Mouse (Mus musculus) hindbrain, embryonic 14.5 days (tissue): ENCODE results near the gene Pklr. TPM values are rescaled to one million over a fixed set of nuclear protein-coding genes. Genes with fewer than 3 reads are reported as not detected.

Experiments used
- ATAC-seq: fragments of 200-750 bp; cut with Nextera tagmentation; 2 replicates; pipeline ENCODE4 v1.8.0; 2017; ENCODE audit warnings: moderate number of reproducible peaks, mild to moderate bottlenecking, moderate TSS enrichment, moderate library complexity; ENCODE audit not compliant: low FRiP score
- DNase-seq: peaks from one replicate; pipeline ENCODE4 v3.0.0-alpha.2; 2015; ENCODE audit warnings: low spot score
- H3K27ac ChIP-seq: fragments of 300-500 bp; sonication (generic); 2 replicates; pipeline ENCODE4 v1.5.1; 2014; ENCODE audit warnings: mild to moderate bottlenecking, moderate library complexity
- H3K27me3 ChIP-seq: fragments of 300-500 bp; sonication (generic); 2 replicates; pipeline ENCODE4 v1.6.1; 2014; ENCODE audit warnings: mild to moderate bottlenecking, low read length, mixed read lengths; ENCODE audit not compliant: control insufficient read depth, insufficient read depth
- H3K36me3 ChIP-seq: fragments of 300-500 bp; sonication (generic); replicated peaks from 2 replicates; pipeline ENCODE4 v1.6.1; 2014; ENCODE audit not compliant: control insufficient read depth, insufficient read depth
- H3K4me1 ChIP-seq: fragments of 300-500 bp; sonication (generic); replicated peaks from 2 replicates; pipeline ENCODE4 v1.6.1; 2014; ENCODE audit warnings: antibody characterized with exemption, low read length, mixed read lengths; ENCODE audit not compliant: control insufficient read depth, insufficient read depth
- H3K4me2 ChIP-seq: fragments of 300-500 bp; sonication (generic); replicated peaks from 2 replicates; pipeline ENCODE4 v1.6.1; 2014; ENCODE audit warnings: mild to moderate bottlenecking, moderate library complexity
- H3K4me3 ChIP-seq: fragments of 300-500 bp; sonication (generic); replicated peaks from 2 replicates; pipeline ENCODE4 v1.5.1; 2014; ENCODE audit warnings: mild to moderate bottlenecking, low read length
- H3K9ac ChIP-seq: fragments of 300-500 bp; sonication (generic); 2 replicates; pipeline ENCODE4 v1.6.1; 2014
- H3K9me3 ChIP-seq: fragments of 300-500 bp; sonication (generic); 2 replicates; pipeline ENCODE4 v1.6.1; 2016; ENCODE audit warnings: low read length; ENCODE audit not compliant: control insufficient read depth
- WGBS: fragments of 180-500 bp; shearing (Covaris S2); extraction: QIAGEN DNeasy Blood & Tissue Kit; methylation state at CpG from one replicate; pipeline ENCODE4 v1.1.7; 2014; 5-methylcytosine and 5-hydroxymethylcytosine counted together
- polyA plus RNA-seq: library from polyadenylated mRNA; unstranded; fragments of >200 nt; fragmentation: Nextera tagmentation; extraction: Ambion mirVana; gene quantifications from 2 replicates; pipeline ENCODE4 v1.2.1, GENCODE M21; 2014

Pklr gene
- polyA plus RNA-seq, 1 experiment from 2014 or later, result 0.11 TPM

DNA sequence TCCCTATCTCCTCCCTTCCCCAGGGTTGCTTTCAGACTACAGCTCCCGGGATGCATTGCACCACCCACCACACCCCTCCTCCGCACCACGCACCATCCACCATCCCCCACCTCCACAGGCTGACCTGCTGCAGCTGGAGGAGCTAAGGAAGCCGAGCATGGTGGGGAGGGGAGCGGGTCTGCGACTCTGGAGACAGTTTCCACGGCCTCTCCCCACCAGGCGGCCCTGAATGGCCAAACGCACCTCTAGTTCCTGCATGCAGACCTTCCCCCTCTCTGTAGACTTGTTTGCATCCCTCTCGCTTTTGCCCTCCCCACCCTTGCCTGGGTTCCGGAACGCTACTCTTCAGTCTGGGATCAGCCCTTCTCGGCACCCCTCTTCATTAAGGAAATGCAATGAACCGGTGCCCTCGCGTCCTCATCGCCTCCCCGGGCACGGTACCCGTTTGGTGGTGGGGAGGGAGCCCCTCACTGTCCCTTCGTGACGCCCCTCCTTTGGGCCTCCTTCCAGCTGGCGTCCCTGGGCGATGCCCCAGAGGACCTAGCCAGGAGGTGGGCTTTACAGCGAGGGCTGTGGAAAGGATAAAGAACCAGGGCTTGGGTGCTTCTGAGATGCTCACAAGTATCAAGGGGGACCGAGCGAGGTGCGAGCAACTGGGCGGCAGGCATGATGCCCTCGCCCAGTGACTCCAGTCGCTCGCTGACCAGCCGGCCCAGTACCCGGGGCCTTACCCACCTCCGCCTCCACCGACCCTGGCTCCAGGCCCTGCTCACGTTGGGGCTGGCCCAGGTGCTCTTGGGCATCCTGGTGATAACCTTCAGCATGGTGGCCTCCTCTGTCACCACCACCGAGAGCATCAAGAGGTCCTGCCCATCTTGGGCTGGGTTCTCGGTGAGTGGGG is 47.4 kb downstream of the Pklr start, which contains the start of gene Fam189b:
Gene Fam189b, plus strand, starts transcription at position 86 of the 901 bp plus-strand sequence.
- peaks cover 19% of the 10 kb centered on the region for H3K4me1 ChIP-seq
- peak; percentile 85 for DNase-seq
- no peaks in the 10 kb centered on the region for H3K9me3 ChIP-seq
- ATAC-seq, result peak; percentile 95
- peak within 1 kb of the TSS; percentile 84 for H3K4me2 ChIP-seq
- WGBS, result 5% methylated on average over 36 of the region's 39 CpGs
- peak within 1 kb of the TSS; percentile 84 for H3K9ac ChIP-seq
- peaks cover 48% of the 10 kb centered on the region for H3K36me3 ChIP-seq
- peak within 1 kb of the TSS; percentile 91 for H3K27ac ChIP-seq
- H3K27me3 ChIP-seq, result no peaks in the 10 kb centered on the region
- peak within 1 kb of the TSS; percentile 52 for H3K4me3 ChIP-seq

GRCm38 (mm10) chr3:89183959-89184315 is 48.0 kb downstream of the Pklr start:
- Histone ChIP-seq H3K4me3 (peak overlapping the region; percentile 52), H3K4me1 (peaks cover 14% of the 10 kb centered on the region), H3K9ac (peak overlapping the region; percentile 84), H3K9me3 (no peaks in the 10 kb centered on the region), H3K27me3 (no peaks in the 10 kb centered on the region), H3K27ac (peak overlapping the region; percentile 91), H3K36me3 (peaks cover 53% of the 10 kb centered on the region), H3K4me2 (peak overlapping the region; percentile 84)
- ATAC-seq (peak; percentile 2; the same call in 1 of the 2 replicates), DNase-seq (no peak)
- 77% methylated on average over 6 of the region's 6 CpGs for WGBS

DNA sequence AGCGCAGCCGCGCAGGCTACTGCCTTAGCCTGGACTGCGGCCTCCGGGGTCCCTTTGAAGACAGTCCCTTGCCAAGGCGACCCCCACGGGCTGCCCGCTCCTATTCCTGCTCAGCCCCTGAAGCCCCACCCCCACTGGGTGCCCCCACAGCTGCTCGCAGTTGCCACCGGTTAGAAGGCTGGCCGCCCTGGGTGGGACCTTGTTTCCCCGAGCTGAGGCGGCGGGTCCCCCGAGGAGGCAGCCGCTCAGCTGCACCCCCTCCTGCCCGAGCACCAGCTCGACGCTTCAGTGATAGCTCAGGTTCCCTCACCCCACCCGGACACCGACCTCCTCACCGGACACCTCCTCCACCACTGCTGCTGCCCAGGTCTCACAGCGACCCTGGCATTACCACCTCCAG is 51.3 kb downstream of the Pklr start:
- H3K9ac ChIP-seq, result no peak overlapping the region; the same call in 1 of the 2 replicates
- no peak overlapping the region for H3K27ac ChIP-seq
- peaks cover 24% of the 10 kb centered on the region for H3K36me3 ChIP-seq
- ATAC-seq, result no peak
- H3K9me3 ChIP-seq, result no peaks in the 10 kb centered on the region
- peaks cover 14% of the 10 kb centered on the region for H3K4me1 ChIP-seq
- DNase-seq, result no peak
- H3K4me3 ChIP-seq, result no peak overlapping the region
- H3K27me3 ChIP-seq, result no peaks in the 10 kb centered on the region
- H3K4me2 ChIP-seq, result no peak overlapping the region
- 35% methylated on average over 21 of the region's 23 CpGs for WGBS

DNA sequence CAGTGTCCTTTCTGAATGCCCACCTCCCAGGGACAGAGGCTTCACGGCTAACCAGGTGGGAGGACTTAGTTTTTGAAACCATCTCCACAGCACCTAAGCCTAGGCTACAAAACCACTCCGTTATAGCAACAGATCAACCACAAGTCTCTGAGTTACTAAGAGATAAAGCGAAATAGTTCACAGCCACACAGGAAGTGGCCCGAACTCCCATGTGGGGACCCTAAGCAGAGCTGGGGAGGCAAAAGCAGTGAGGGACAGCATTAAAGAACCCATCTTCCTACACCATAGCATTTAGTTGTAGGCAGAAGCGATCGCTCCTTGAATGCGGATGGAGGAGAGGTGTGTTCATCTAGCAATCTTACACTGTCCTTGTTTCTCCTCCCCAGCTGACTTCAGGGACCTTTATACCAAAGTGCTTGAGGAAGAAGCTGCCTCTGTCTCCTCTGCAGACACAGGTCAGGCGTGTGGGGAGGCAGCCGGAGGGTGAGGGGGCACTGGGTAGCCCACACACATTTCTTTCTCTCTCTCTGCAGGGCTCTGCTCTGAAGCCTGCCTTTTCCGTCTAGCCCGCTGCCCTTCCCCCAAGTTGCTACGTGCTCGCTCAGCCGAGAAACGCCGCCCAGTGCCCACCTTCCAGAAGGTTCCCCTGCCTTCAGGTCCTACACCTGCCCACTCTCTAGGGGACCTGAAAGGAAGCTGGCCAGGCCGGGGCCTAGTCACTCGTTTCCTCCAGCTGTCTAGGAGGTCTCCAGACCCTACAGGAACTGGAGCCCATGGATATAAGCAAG is 51.9 kb downstream of the Pklr start:
- no peak for ATAC-seq
- Histone ChIP-seq H3K4me2 (no peak overlapping the region), H3K27me3 (no peaks in the 10 kb centered on the region), H3K4me1 (peaks cover 14% of the 10 kb centered on the region), H3K36me3 (peaks cover 21% of the 10 kb centered on the region), H3K27ac (no peak overlapping the region), H3K9me3 (no peaks in the 10 kb centered on the region), H3K9ac (0 out of 2 replicates have a peak overlapping the region, but pooled peaks have one; percentile 3), H3K4me3 (no peak overlapping the region)
- DNase-seq, result no peak
- 62% methylated on average over 18 of the region's 18 CpGs for whole genome bisulfite sequencing

- H3K9me3 ChIP-seq, result no peaks in the 10 kb centered on the region
- no peak overlapping the region for H3K4me3 ChIP-seq
- H3K9ac ChIP-seq, result 0 out of 2 replicates have a peak overlapping the region, but pooled peaks have one; percentile 3
- H3K4me2 ChIP-seq, result no peak overlapping the region
- DNase-seq (no peak), ATAC-seq (no peak)
- no peak overlapping the region for H3K27ac ChIP-seq
- 68% methylated on average over 12 of the region's 12 CpGs for WGBS
- H3K4me1 ChIP-seq, result peaks cover 14% of the 10 kb centered on the region
- H3K27me3 ChIP-seq, result no peaks in the 10 kb centered on the region
- peaks cover 21% of the 10 kb centered on the region for H3K36me3 ChIP-seq
Measured at GRCm38 (mm10) chr3:89188478-89188875, 52.5 kb downstream of the Pklr start.

GRCm38 (mm10) chr3:89190436-89190835 is 54.5 kb downstream of the Pklr start:
- Histone ChIP-seq H3K9me3 (no peaks in the 10 kb centered on the region), H3K4me2 (no peak overlapping the region), H3K4me3 (no peak overlapping the region), H3K27ac (no peak overlapping the region), H3K4me1 (peaks cover under 1% of the 10 kb centered on the region; the same call in 1 of the 2 replicates), H3K9ac (no peak overlapping the region), H3K27me3 (no peaks in the 10 kb centered on the region), H3K36me3 (peaks cover 21% of the 10 kb centered on the region)
- 87% methylated on average over 8 of the region's 8 CpGs for WGBS
- no peak for ATAC-seq
- no peak for DNase-seq

GRCm38 (mm10) chr3:89193351-89193750 is 57.4 kb downstream of the Pklr start:
- Histone ChIP-seq H3K4me1 (peaks cover 9% of the 10 kb centered on the region), H3K9me3 (no peaks in the 10 kb centered on the region), H3K4me3 (no peak overlapping the region), H3K4me2 (no peak overlapping the region), H3K9ac (no peak overlapping the region), H3K36me3 (peaks cover 7% of the 10 kb centered on the region), H3K27me3 (no peaks in the 10 kb centered on the region), H3K27ac (no peak overlapping the region)
- DNase-seq (no peak), ATAC-seq (no peak)
- WGBS, result 67% methylated on average over 1 of the region's 1 CpGs

GRCm38 (mm10) chr3:89193853-89194252 is 57.9 kb downstream of the Pklr start:
- Histone ChIP-seq H3K4me2 (no peak overlapping the region), H3K4me1 (peaks cover 9% of the 10 kb centered on the region), H3K27ac (no peak overlapping the region), H3K9me3 (no peaks in the 10 kb centered on the region), H3K27me3 (no peaks in the 10 kb centered on the region), H3K9ac (no peak overlapping the region), H3K4me3 (no peak overlapping the region), H3K36me3 (peaks cover 2% of the 10 kb centered on the region; the same call in 1 of the 2 replicates)
- 91% methylated on average over 2 of the region's 2 CpGs for WGBS
- ATAC-seq, result no peak
- no peak for DNase-seq
